Mouse (Mus musculus) liver, embryonic 14.5 days (tissue): ENCODE data around the gene Zfp967. TPM values are rescaled to one million over a fixed set of nuclear protein-coding genes. Genes with fewer than 3 reads are reported as not detected.
"Not testable (repeated sequence)": the region's sequence is repeated elsewhere in the genome, so short reads cannot be mapped to it uniquely, and the experiment has no call there.

Source experiments
- ATAC-seq: fragments of 200-750 bp; cut with Nextera tagmentation; 2 replicates; pipeline ENCODE4 v1.8.0; 2017; ENCODE audit warnings: moderate number of reproducible peaks, mild to moderate bottlenecking, moderate library complexity; ENCODE audit not compliant: insufficient read depth
- DNase-seq, 3 experiments: peaks; one replicate each; pipeline ENCODE4 v3.0.0-alpha.2; 2012 to 2013; ENCODE audit warnings: low read depth in 3 of 3, low spot score in 3 of 3
- H3K27ac ChIP-seq: fragments of 300-500 bp; sonication (generic); 2 replicates; pipeline ENCODE4 v1.5.1; 2014; ENCODE audit warnings: moderate library complexity, mild to moderate bottlenecking, control low read depth, inconsistent platforms
- H3K27me3 ChIP-seq: fragments of 300-500 bp; sonication (generic); 2 replicates; pipeline ENCODE4 v1.6.1; 2014; ENCODE audit warnings: mild to moderate bottlenecking, low read length, moderate library complexity; ENCODE audit not compliant: control insufficient read depth, insufficient read depth
- H3K36me3 ChIP-seq: fragments of 300-500 bp; sonication (generic); replicated peaks from 2 replicates; pipeline ENCODE4 v1.6.1; 2014; ENCODE audit warnings: low read depth; ENCODE audit not compliant: control insufficient read depth, insufficient read depth
- H3K4me1 ChIP-seq, 2 experiments: fragments of 200-500 bp in 1 of 2; fragments of 300-500 bp in 1 of 2; sonication (generic) in 1 of 2; replicated peaks; 2 replicates each; pipeline ENCODE4 v1.6.1; 2012 to 2014; ENCODE audit warnings: antibody characterized with exemption in 1 of 2, inconsistent platforms in 1 of 2, low read length in 1 of 2; ENCODE audit not compliant: control insufficient read depth in 2 of 2, insufficient read depth in 2 of 2
- H3K4me2 ChIP-seq: fragments of 300-500 bp; sonication (generic); 2 replicates; pipeline ENCODE4 v1.6.1; 2014; ENCODE audit warnings: low read depth, mild to moderate bottlenecking, control low read depth, moderate library complexity
- H3K4me3 ChIP-seq, 2 experiments: fragments of 200-500 bp in 1 of 2; fragments of 300-500 bp in 1 of 2; sonication (generic) in 1 of 2; 2 replicates each; pipeline ENCODE4 v1.5.1; 2012 to 2014; ENCODE audit warnings: low read depth in 2 of 2, low read length in 2 of 2, mild to moderate bottlenecking in 2 of 2, control low read depth in 1 of 2, inconsistent platforms in 1 of 2, moderate library complexity in 1 of 2; ENCODE audit not compliant: insufficient read depth in 1 of 2
- H3K9ac ChIP-seq: fragments of 300-500 bp; sonication (generic); replicated peaks from 2 replicates; pipeline ENCODE4 v1.6.1; 2014; ENCODE audit warnings: mild to moderate bottlenecking, control low read depth, moderate library complexity
- H3K9me3 ChIP-seq: fragments of 300-500 bp; sonication (generic); 2 replicates; pipeline ENCODE4 v1.6.1; 2016; ENCODE audit warnings: low read length, mixed read lengths; ENCODE audit not compliant: control insufficient read depth
- WGBS: fragments of 180-500 bp; shearing (Covaris S2); extraction: QIAGEN DNeasy Blood & Tissue Kit; methylation state at CpG from one replicate; pipeline ENCODE4 v1.1.7; 2014; ENCODE audit not compliant: insufficient replicate concordance; 5-methylcytosine and 5-hydroxymethylcytosine counted together
- polyA plus RNA-seq, 2 experiments: library from polyadenylated mRNA; depleted of rRNA in 1 of 2; stranded (reverse) in 1 of 2; unstranded in 1 of 2; fragments of >200 nt; fragmentation: Nextera tagmentation in 1 of 2; extraction: Ambion mirVana in 1 of 2; gene quantifications; 2 replicates each; pipeline versions ENCODE4 v1.2.1 to v1.2.3; 2012 to 2014

The Zfp967 gene
- polyA plus RNA-seq (2012; rRNA removed) (not detected in 2 replicates), polyA plus RNA-seq (2014; fragmentation: Nextera tagmentation; extraction: Ambion mirVana) (not detected in 2 replicates)

DNA sequence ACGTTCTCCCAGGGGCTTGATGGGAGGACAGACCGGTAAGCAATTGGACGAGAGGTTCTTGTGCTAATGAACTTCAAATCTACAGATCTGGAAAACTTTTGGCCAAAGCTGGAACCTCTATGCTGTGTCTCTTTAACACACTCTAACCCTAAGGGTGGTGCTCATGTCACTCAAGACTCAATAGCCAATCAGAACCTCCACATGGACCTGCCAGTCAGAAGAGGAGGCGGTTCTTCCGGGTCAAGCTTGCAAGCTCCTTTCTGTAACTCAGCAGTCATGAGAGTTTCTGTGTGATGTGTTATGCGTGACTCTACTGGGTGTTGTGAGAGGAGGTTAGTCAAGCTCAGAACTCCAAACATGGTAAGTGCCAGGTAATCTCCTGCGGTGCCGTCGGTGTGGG lies at the start of gene Zfp967:
Gene Zfp967 (plus strand): TSS at position 301 of the 400 bp plus-strand sequence.
- not testable (repeated sequence) for H3K27me3 ChIP-seq, H3K4me2 ChIP-seq, ATAC-seq, H3K4me3 ChIP-seq, H3K9ac ChIP-seq, H3K27ac ChIP-seq, H3K9me3 ChIP-seq, H3K36me3 ChIP-seq, H3K4me1 ChIP-seq, DNase-seq
- WGBS: no CpG with 5 or more reads among the region's 9 CpGs

DNA sequence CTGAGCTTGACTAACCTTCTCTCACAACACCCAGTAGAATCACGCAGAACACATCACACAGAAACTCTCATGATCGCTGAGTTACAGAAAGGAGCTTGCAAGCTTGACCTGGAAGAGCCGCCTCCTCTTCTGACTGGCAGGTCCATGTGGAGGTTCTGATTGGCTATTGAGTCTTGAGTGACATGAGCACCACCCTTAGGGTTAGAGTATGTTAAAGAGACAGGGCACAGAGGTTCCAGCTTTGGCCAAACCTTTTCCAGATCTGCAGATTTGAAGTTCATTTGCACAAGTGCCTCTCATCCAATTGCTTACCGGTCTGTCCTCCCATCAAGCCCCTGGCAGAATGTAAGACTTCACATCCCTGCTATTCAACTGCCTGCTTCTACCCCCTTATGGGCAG lies 34.2 kb upstream of the Zfp967 start, which contains the start of gene Gm14434:
Gene Gm14434 (minus strand): TSS at position 101 of the 400 bp plus-strand sequence.
- H3K9ac ChIP-seq, ATAC-seq, H3K4me2 ChIP-seq, H3K27ac ChIP-seq, H3K4me1 ChIP-seq, H3K27me3 ChIP-seq, H3K36me3 ChIP-seq, H3K4me3 ChIP-seq, H3K9me3 ChIP-seq, DNase-seq: not testable (repeated sequence)
- WGBS: no CpG with 5 or more reads among the region's 4 CpGs

Other genes starting within 250 kb of the Zfp967 start
- gene Gm11009, start 201.6 kb upstream of the Zfp967 start, polyA plus RNA-seq (2012; rRNA removed): not detected in 2 replicates
- not detected in 2 replicates for gene Gm11009, start 201.6 kb upstream of the Zfp967 start, polyA plus RNA-seq (2014; fragmentation: Nextera tagmentation; extraction: Ambion mirVana)
- gene Gm14435, start 97.5 kb upstream of the Zfp967 start, polyA plus RNA-seq (2012; rRNA removed): 0.26 TPM in 1 of 2 replicates, not detected in the other
- 4.5 and 6.0 TPM in 2 replicates for gene Gm14435, start 97.5 kb upstream of the Zfp967 start, polyA plus RNA-seq (2014; fragmentation: Nextera tagmentation; extraction: Ambion mirVana)
- gene Gm14434, start 34.3 kb upstream of the Zfp967 start, polyA plus RNA-seq (2012; rRNA removed): 0.74 and 1.2 TPM in 2 replicates
- 0.36 and 4.3 TPM in 2 replicates for gene Gm14434, start 34.3 kb upstream of the Zfp967 start, polyA plus RNA-seq (2014; fragmentation: Nextera tagmentation; extraction: Ambion mirVana)
- 2.1 and 3.2 TPM in 2 replicates for gene Gm14308, start 115.3 kb downstream of the Zfp967 start, polyA plus RNA-seq (2012; rRNA removed)
- gene Gm14308, start 115.3 kb downstream of the Zfp967 start, polyA plus RNA-seq (2014; fragmentation: Nextera tagmentation; extraction: Ambion mirVana): 3.8 and 3.9 TPM in 2 replicates
- gene Zfp973, start 149.5 kb downstream of the Zfp967 start, polyA plus RNA-seq (2012; rRNA removed): 1.00 and 1.9 TPM in 2 replicates
- gene Zfp973, start 149.5 kb downstream of the Zfp967 start, polyA plus RNA-seq (2014; fragmentation: Nextera tagmentation; extraction: Ambion mirVana): 2.8 and 3.2 TPM in 2 replicates
- 1.5 and 3.1 TPM in 2 replicates for gene Gm14305, start 187.3 kb downstream of the Zfp967 start, polyA plus RNA-seq (2012; rRNA removed)
- gene Gm14305, start 187.3 kb downstream of the Zfp967 start, polyA plus RNA-seq (2014; fragmentation: Nextera tagmentation; extraction: Ambion mirVana): 6.3 and 6.4 TPM in 2 replicates